Mouse (Mus musculus): ENCODE results near the gene Morn4.

GRCm38 (mm10) chr19:42124684-42125083 is 38.5 kb upstream of the Morn4 start:
- TF ChIP-seq POLR2A (IDR thresholded peaks at IDR 0.05; ENCODE audit: borderline replicate concordance, control insufficient read depth, low read depth, low read length) (no peak), CTCF (IDR thresholded peaks at IDR 0.05; ENCODE audit: control insufficient read depth, insufficient read depth, low read length) (no peak)
